Mouse (Mus musculus) embryo, embryonic 9.5 days (tissue): Measurements from ENCODE around the gene Yeats4.

Experiments
- DNase-seq: peaks from one replicate; pipeline ENCODE4 v3.0.0-alpha.2; 2017; ENCODE audit errors: extremely low spot score

The Yeats4 gene

GRCm38 (mm10) chr10:117202981-117203557 is 21.2 kb downstream of the Yeats4 start:
- no peak for DNase-seq

GRCm38 (mm10) chr10:117199701-117200100 is 24.6 kb downstream of the Yeats4 start:
- no peak for DNase-seq

GRCm38 (mm10) chr10:117196696-117197095 is 27.6 kb downstream of the Yeats4 start:
- DNase-seq = no peak

- DNase-seq = no peak
These were observed 28.6 kb downstream of the Yeats4 start for GRCm38 (mm10) chr10:117195748-117196147.

- DNase-seq = no peak
These were observed 29.3 kb downstream of the Yeats4 start for GRCm38 (mm10) chr10:117195005-117195404.

GRCm38 (mm10) chr10:117193364-117193763 is 30.9 kb downstream of the Yeats4 start:
- DNase-seq = no peak

GRCm38 (mm10) chr10:117185399-117186089 is 38.8 kb downstream of the Yeats4 start:
- no peak for DNase-seq

GRCm38 (mm10) chr10:117181098-117181497 is 43.2 kb downstream of the Yeats4 start:
- no peak for DNase-seq

- no peak for DNase-seq
These were observed 49.7 kb downstream of the Yeats4 start for GRCm38 (mm10) chr10:117174645-117175044.

GRCm38 (mm10) chr10:117173566-117174438 is 50.5 kb downstream of the Yeats4 start:
- no peak for DNase-seq

GRCm38 (mm10) chr10:117173111-117173510 is 51.2 kb downstream of the Yeats4 start:
- no peak for DNase-seq

GRCm38 (mm10) chr10:117172069-117172468 is 52.2 kb downstream of the Yeats4 start:
- DNase-seq = no peak

GRCm38 (mm10) chr10:117166785-117167425 is 57.4 kb downstream of the Yeats4 start:
- DNase-seq = no peak
